Mouse (Mus musculus): ENCODE measurements at regions not wholly inside any gene's neighbourhood (a gene's known extent, or its start where the extent isn't known, plus 50 kb on each side); places are given as distances from the start of the nearest gene placed in this dataset.
"Not testable (repeated sequence)": the region's sequence is repeated elsewhere in the genome, so short reads cannot be mapped to it uniquely, and the experiment has no call there.

DNA sequence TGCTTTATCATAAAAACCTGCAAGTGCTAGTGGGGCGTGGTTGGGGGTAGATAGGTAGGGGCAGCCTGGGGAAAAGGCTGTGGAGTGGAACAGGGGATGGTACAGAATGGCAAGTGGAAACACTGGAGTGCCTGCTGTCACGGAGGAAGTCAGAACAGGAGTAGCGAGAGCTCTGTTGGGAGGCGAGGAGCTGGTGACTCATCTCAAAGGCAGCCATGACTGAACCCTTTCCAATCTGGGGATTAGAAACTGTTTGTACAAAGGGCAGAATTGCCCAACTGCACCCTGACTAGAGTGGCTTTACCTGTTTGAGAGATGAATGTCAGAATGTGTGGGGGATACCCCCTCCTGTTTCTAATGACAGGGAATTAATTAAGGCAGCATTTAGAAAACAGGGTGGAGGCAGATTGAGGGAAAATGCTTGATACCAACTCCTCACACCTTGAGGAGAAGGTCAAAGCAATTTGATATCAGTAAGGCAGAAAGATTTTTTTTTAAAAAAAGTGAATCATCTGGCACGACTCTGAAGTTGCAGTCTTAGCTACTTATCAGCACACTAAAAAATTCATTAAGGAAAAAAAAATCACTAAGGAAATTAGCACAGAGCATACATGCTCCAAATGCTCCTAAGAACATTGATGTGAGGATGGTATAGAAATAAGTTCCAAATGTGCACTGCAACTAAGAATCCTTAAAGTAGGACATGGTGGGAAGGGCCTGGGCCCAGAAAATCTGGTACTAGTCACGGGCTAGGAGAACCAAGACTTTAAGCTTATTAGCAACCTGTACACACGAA, 54.7 kb upstream of the Usp25 start:
- in situ Hi-C loops (cut with MboI, MseI) = no loop called here

- in situ Hi-C loops (cut with MboI, MseI) = no loop called here
Observed at GRCm38 (mm10) chr16:76957491-76957890, 56.0 kb upstream of the Usp25 start.

DNA sequence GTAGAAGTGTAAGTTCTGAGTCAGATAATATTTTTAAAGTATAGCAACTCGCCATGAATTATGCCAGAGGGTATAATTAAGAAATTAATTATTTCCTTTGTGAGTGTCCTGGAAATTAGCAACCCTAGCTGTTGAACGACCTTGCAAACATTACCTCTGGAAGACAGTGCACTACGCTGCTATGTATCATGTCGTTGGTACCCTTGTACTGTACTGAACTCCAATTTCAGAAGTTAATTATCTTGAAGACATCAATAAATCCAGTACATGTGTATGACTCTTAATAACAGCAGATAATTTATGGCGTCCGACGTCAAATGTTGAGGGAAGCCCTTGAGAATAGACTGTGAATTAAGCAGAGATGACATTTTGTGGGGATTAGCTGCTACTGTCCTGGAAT, 56.4 kb upstream of the Usp25 start:
- in situ Hi-C loops (cut with MboI, MseI) = no loop called here

DNA sequence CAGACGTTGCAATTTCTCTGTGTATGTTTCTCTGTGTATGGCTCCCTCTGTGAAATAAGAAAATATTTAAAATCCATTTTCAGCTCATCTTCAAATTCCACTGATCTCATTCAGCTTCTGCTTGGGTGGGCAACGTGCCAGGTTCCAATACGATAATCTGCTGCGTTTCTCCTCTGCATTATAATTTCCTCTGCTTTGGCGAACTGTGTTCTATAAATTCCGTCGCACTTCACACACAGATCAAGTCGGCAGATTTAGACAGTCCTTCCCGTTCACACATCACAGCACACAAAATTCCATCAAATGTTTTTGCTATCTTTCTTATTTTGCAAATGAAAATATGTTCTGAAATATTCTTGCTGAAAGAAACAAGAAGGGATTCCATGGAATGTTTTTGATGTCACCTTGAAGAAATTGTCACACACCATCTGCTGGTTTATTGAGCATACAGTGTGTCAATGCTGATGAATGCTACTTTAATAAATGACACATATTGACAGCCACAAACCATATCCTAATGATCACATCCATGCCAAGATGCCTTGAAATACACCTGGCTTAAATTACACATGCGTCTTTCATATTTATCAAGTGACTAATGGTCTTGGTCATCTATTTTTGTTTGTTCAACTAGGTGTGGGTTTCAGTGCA, 62.5 kb upstream of the Usp25 start:
- in situ Hi-C loops (cut with MboI, MseI) = no loop called here

DNA sequence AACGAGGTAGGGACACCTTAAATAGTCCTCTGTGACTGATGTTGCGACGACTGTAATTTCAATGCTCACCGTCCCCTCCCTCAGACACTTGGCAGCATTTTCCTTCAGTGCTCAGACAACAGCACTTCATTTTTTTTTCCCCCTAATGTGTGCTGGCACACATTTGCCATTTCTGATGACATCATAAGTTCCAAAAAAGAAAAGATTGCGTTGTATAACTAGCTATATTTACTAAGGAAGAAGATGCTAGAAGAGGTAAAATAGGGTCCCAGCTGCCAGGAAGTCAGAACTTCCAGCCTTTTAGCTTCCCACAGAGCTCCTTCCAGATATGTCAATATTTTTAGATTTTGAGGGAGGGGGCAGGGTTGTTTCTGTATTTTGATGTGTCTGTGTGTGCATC, 66.5 kb upstream of the Usp25 start:
- in situ Hi-C loops (cut with MboI, MseI) = no loop called here

DNA sequence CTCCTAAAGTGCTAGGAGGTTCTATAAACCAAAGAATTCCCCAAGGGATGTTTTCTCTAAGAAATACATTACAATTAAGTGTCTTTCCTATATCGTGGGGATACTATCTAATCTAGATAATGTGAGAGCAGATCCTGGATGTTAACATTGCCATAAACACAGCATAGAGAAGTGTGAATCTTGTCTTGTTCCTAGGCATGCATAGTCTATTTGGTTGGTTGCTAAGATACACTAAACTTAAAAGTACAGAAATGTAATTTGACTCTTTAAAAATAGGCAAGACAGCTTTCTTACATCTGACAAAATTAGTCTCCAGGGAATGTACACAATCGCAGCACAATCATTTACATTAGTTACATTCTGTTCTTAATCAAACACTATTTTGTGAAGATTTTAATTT, 75.4 kb upstream of the Usp25 start:
- in situ Hi-C loops (cut with MboI, MseI) = no loop called here

DNA sequence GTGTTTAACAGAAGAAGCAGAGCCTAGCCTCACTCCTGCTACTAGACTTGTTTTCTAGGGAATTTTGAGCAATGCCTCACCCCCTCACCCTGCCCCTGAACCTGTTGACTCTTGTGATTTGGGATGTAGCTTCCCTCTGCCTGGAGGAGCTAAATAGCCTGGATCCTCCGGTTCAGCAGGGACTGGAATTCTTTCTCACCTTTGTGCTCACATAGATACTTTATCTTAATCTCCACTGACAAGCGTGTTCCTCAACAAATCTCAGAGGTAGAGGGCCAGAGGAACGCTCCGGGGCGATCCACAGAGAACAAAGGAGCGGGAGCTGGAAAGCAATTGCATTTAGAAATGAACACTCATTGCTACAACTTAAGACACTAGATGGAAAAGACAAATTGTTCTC, 85.6 kb upstream of the Usp25 start:
- in situ Hi-C loops (cut with MboI, MseI) = no loop called here

DNA sequence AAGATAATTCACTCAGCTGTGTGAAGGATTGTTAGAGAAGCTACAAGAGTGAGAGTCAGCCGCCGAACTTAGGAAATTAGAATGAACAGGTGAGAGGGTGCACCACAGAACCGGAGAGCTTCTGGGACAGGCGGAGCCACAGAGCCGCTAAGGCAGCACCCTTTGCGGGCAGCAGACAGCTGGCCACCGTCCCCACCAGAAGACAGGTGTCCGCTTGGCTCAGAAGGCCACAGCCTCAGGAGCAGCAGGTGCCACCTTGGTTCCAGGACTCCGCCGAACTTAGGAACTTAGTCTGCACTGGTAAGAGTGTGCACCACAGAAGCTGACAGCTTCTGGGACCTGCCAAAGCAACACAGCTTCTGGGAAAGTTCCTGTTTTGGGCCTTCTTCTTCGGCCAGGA, 93.4 kb upstream of the Usp25 start:
- in situ Hi-C loops (cut with MboI, MseI) = not testable (repeated sequence)

DNA sequence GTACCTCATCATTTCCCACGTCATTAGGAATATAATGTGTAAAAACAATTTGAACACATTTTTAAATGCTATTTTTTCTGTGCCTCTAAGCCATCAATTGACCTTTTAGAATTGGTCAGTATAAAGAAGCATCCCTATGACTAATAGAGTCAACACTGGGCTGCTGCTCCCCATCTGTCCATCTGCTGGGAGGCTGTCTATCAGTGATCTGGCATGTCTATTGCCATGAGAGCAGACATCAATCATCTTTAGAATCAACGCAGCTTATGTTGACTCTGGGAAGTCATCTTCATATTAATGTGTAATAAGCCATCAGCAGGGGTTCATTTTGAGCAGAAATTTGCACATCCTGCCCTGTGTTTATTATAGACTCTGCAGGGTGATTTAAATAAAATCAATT, 94.9 kb upstream of the Usp25 start:
- in situ Hi-C loops (cut with MboI, MseI) = no loop called here

GRCm38 (mm10) chr16:76914311-76914710, 99.2 kb upstream of the Usp25 start:
- in situ Hi-C loops (cut with MboI, MseI) = no loop called here

DNA sequence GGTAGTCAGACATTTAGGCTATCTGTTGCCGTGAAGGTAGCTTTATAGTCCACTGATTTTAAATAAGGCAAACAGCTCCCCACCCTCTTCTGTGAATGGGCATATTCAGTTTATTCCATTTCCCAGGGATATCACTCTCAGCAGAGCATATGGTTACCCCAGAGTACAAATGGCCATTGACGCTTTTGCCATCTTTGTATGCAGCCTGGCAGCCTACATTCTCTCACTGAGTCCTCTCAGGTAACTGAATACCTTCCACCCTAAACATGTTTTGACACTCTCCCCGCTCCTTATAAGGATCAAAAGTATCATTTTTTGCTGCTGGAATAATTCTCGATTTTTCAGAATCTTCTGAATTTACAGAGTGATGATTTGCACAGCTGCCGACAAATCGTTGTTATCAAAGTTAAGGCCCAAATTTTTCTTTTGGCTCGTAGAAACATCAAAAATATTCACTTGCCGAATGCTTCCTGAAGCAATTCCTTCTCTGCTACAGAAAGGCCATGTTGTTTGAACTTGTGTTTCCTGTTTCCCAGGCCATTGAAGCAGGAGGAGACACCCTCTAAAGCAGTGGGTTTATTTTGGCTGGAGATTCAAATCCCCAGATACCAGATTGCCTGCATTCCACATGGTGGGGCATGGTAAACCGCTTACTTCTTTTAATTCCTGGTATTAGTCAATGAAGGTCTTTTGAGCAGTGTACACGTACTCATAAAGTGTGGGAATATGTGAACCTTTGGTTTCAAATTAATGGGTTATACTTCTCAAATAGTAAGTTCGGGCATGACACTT, 108.1 kb upstream of the Usp25 start:
- in situ Hi-C loops (cut with MboI, MseI) = no loop called here

- in situ Hi-C loops (cut with MboI, MseI) = loop anchor here (25.0 kb wide), 1 partner anchor 1212 kb away; no protein-coding TSS in a partner anchor
Observed at GRCm38 (mm10) chr16:76899083-76899482, 114.4 kb upstream of the Usp25 start.

DNA sequence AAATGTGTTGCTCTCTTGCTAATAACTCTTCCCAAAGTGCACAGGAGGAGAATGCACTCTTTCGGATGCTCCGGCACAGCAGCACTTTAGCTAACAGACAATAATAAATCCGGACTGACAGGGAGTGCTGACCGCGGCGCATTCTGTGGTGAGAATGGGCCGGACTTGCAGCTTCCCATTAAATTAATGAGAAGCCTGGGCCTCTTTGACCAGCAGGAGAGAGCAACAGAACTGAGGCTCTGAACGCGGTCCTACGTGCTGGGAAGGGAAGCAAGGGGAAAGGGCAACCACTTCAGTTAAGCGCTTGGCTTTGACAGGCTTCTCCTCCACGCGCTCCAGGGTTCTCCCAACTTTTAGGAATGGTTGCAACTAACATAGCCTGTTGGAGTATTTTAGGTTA, 117.2 kb upstream of the Usp25 start:
- in situ Hi-C loops (cut with MboI, MseI) = loop anchor here (25.0 kb wide), 1 partner anchor 1209 kb away; no protein-coding TSS in a partner anchor

DNA sequence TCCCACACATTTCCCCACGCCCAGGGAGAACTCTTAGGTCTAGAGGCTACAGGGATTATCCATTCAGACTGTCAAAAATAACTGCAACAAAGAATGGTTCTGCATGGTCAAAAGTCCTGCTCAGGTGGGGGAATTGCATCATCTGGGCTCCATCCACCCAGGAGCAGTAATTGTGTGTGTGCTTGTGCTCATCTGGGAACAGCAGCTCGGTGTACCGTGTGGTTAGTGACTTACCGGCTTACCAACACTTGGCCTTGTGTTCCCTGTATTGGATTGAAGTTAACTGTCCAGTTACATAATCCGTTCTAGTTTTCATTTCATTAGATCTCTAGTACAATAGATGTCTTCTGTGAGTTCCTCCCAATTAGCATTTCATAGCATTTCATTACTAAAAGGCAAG, 117.7 kb upstream of the Usp25 start:
- in situ Hi-C loops (cut with MboI, MseI) = loop anchor here (25.0 kb wide), 1 partner anchor 1208 kb away; no protein-coding TSS in a partner anchor

GRCm38 (mm10) chr16:76878576-76878975, 134.9 kb upstream of the Usp25 start:
- in situ Hi-C loops (cut with MboI, MseI) = loop anchor here (25.0 kb wide), 1 partner anchor 1191 kb away; no protein-coding TSS in a partner anchor

- in situ Hi-C loops (cut with MboI, MseI) = loop anchor here (25.0 kb wide), 1 partner anchor 1188 kb away; no protein-coding TSS in a partner anchor
Observed at GRCm38 (mm10) chr16:76875397-76876018, 138.0 kb upstream of the Usp25 start.

DNA sequence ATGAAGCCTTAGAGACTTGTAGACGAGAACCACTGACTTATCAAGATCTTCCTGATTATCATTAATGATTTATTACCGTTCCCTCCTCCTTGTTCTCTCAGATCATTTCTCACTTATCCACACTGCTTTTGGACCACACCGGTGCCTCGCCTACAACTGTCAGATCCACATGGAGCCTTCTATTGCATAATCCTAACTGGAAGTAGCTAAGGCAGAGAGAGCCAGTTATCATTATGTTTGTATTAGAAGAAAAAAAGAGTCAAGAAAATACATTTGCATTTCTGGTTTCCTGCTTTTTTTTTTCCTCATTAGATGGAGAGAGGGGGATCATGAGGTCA, 147.1 kb upstream of the Usp25 start:
- in situ Hi-C loops (cut with MboI, MseI) = no loop called here

DNA sequence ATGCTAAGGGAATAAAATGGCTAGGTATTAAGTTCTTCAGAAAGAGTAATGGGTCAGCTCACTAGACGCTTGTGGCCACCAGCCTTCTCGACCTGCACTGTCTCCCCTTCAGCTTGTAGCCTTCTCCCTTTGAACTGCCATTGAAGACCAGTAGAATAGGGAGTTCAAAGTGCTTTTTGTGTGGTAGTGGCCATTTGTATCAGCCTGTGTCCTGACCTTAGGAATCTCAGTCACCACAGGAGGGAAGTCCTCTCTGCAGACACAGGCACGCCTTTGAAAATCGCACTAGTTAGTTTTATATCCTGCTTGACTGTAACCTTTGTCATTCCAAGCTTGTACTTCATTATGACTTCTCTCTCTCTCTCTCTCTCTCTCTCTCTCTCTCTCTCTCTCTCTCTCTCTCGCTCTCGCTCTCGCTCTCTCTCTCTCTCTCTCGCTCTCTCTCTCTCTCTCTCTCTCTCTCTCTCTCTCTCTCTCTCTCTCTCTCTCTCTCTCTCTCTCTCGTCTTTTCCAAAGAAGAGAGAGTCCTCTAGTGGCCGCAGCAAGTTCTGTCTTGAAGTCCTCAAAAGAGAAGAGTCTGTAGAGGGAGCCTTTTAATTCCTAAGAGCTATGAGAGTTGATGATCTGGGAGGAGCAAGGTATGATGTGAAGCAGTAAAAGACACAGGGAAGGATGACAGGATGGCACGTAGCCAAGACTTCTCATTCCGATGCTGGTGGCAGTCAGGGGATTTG, 147.6 kb upstream of the Usp25 start:
- in situ Hi-C loops (cut with MboI, MseI) = no loop called here

GRCm38 (mm10) chr16:76864392-76864791, 149.1 kb upstream of the Usp25 start:
- in situ Hi-C loops (cut with MboI, MseI) = no loop called here

DNA sequence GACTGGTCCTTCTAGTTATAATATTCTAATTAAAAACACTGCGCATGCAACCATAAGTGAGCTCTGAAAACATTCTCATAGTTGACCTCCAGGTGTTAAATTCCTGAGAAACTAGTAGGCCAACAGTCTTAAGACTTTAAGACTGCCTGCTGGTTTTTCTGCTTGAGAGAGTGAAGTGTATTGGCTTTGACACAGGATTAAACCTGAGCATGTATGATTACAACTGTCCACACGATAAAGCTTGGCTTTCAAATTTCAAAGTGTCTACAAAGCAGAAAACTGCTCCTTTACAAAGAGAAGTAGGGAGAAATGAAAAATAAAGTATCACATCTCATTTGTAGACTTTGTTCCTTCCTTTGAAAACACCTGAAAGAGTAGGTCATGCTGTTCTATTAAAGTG, 157.7 kb upstream of the Usp25 start:
- in situ Hi-C loops (cut with MboI, MseI) = no loop called here

- in situ Hi-C loops (cut with MboI, MseI) = no loop called here
Observed at GRCm38 (mm10) chr16:76851396-76851795, 162.1 kb upstream of the Usp25 start.
